22 mouse cellular contexts compared by ENCODE assay signal in the genomic region with DNA sequence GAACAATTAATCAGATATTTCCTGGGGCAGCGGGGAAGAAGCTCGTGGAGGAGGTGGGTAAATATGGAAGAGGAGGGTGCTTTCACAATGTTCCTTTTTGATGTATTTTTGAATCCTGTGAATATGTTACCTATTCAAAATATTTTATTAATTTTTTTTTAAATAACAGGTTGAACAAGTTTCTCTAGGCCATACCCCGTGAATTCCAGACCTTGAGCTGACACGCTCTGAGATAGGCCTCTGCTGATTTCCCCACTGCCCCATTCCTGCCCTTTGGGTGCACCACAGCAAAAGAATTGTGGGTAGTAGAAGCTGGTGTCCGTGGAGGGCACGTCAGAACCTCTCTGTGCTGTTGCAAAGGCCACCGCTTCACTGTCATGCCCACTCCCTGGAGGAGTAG.
DNase-seq lines count a peak whose midpoint lies in the region; ATAC-seq and TF ChIP-seq lines count a peak whose summit lies in the region.
"Had no signal": no experiment of that assay in that cellular context is flagged by ENCODE, and none has a peak within 500 bp of the region (broad histone marks: within the 10 kb centered on the region; RNA-seq: fewer than 3 reads in every experiment).

No protein-coding gene starts in this region.

- TF ChIP-seq EP300 in lung, postnatal 0 days (IDR thresholded peaks at IDR 0.05): no peak

- H3K27me3 ChIP-seq in intestine, embryonic 15.5 days (replicated peaks): no peaks in the 10 kb centered on the region
- no peaks in the 10 kb centered on the region for H3K27me3 ChIP-seq in intestine, postnatal 0 days (replicated peaks; ENCODE audit: control insufficient read depth, insufficient read depth, low read length)
- H3K27me3 ChIP-seq in limb, embryonic 13.5 days: peaks cover 4% of the 10 kb centered on the region; the same call in 1 of the 2 replicates
- 0 out of 2 replicates have a peak, but pooled peaks cover 4% of the 10 kb centered on the region for H3K27me3 ChIP-seq in limb, embryonic 10.5 days (ENCODE audit: low read depth, poor library complexity, severe bottlenecking)
- no peaks in the 10 kb centered on the region for H3K27me3 ChIP-seq in lung, postnatal 0 days (replicated peaks; ENCODE audit: insufficient read depth, low read length)
- H3K27me3 ChIP-seq in stomach, embryonic 16.5 days (ENCODE audit: control insufficient read depth, insufficient read depth, low read length): no peaks in the 10 kb centered on the region
- H3K27me3 ChIP-seq: embryonic facial prominence, embryonic 15.5 days; heart, embryonic 12.5 days had no signal

- ATAC-seq in intestine, embryonic 15.5 days: peak; percentile 46
- no peak for ATAC-seq in intestine, postnatal 0 days
- no peak for ATAC-seq in limb, embryonic 13.5 days (ENCODE audit: low FRiP score, low read depth)
- ATAC-seq in lung, postnatal 0 days: peak; percentile 34
- ATAC-seq in stomach, embryonic 16.5 days (ENCODE audit: insufficient read depth, low FRiP score): peak; percentile 50; the same call in 1 of the 2 replicates
- ATAC-seq: CD4-positive, CD25-positive, alpha-beta regulatory T cell, adult 4 months; forebrain, embryonic 14.5 days had no signal

- H3K9me3 ChIP-seq in intestine, embryonic 15.5 days: no peaks in the 10 kb centered on the region
- H3K9me3 ChIP-seq in intestine, postnatal 0 days (ENCODE audit: control insufficient read depth): no peaks in the 10 kb centered on the region
- no peaks in the 10 kb centered on the region for H3K9me3 ChIP-seq in limb, embryonic 13.5 days
- no peaks in the 10 kb centered on the region for H3K9me3 ChIP-seq in limb, embryonic 10.5 days (replicated peaks)
- H3K9me3 ChIP-seq in lung, postnatal 0 days (ENCODE audit: low read length): no peaks in the 10 kb centered on the region
- no peaks in the 10 kb centered on the region for H3K9me3 ChIP-seq in stomach, embryonic 16.5 days (replicated peaks; ENCODE audit: control insufficient read depth, low read length)
- H3K9me3 ChIP-seq: embryonic facial prominence, embryonic 15.5 days; forebrain, embryonic 10.5 days; G1E; heart, embryonic 12.5 days had no signal

- H3K27ac ChIP-seq in intestine, embryonic 15.5 days: no peak overlapping the region
- H3K27ac ChIP-seq in intestine, postnatal 0 days (ENCODE audit: low read depth, low read length): no peak overlapping the region
- 0 out of 2 replicates have a peak overlapping the region, but pooled peaks have one; percentile 11 for H3K27ac ChIP-seq in limb, embryonic 13.5 days
- no peak overlapping the region for H3K27ac ChIP-seq in limb, embryonic 10.5 days
- H3K27ac ChIP-seq in lung, postnatal 0 days (ENCODE audit: low read length): no peak overlapping the region
- peak overlapping the region; percentile 26 for H3K27ac ChIP-seq in stomach, embryonic 16.5 days (ENCODE audit: low read length)
- H3K27ac ChIP-seq: embryonic facial prominence, embryonic 15.5 days; forebrain, embryonic 10.5 days; gastrocnemius, adult 2 months had no signal

- no peaks in the 10 kb centered on the region for H3K36me3 ChIP-seq in intestine, embryonic 15.5 days
- H3K36me3 ChIP-seq in intestine, postnatal 0 days (ENCODE audit: control insufficient read depth, insufficient read depth): no peaks in the 10 kb centered on the region
- H3K36me3 ChIP-seq in limb, embryonic 13.5 days: no peaks in the 10 kb centered on the region
- H3K36me3 ChIP-seq in limb, embryonic 10.5 days: no peaks in the 10 kb centered on the region
- H3K36me3 ChIP-seq in lung, postnatal 0 days (ENCODE audit: insufficient read depth, low read length): no peaks in the 10 kb centered on the region
- no peaks in the 10 kb centered on the region for H3K36me3 ChIP-seq in stomach, embryonic 16.5 days (ENCODE audit: control insufficient read depth, insufficient read depth, low read length)
- H3K36me3 ChIP-seq: embryonic facial prominence, embryonic 15.5 days; forebrain, embryonic 10.5 days; G1E; heart, embryonic 12.5 days had no signal

- DNase-seq in limb, embryonic 10.5 days (ENCODE audit: low spot score): no peak
- DNase-seq in lung, postnatal 0 days (ENCODE audit: low spot score): peak; percentile 64
- no peak for DNase-seq in lung, postnatal 14 days
- DNase-seq: adrenal gland, postnatal 10 days; B cell, adult 2 months; cerebellum, adult 11 months; cerebellum, adult 8-10 months; cerebellum, postnatal 14 days; embryo, embryonic 11 days; gastrocnemius, adult 2 months; gastrocnemius, postnatal 25 days had no signal

- no peak overlapping the region for H3K4me3 ChIP-seq in intestine, embryonic 15.5 days (replicated peaks)
- no peak overlapping the region for H3K4me3 ChIP-seq in intestine, postnatal 0 days (ENCODE audit: low read depth, low read length)
- H3K4me3 ChIP-seq in limb, embryonic 13.5 days: no peak overlapping the region
- H3K4me3 ChIP-seq in limb, embryonic 10.5 days: no peak overlapping the region
- H3K4me3 ChIP-seq in lung, postnatal 0 days (ENCODE audit: low read depth, low read length): no peak overlapping the region
- no peak overlapping the region for H3K4me3 ChIP-seq in stomach, embryonic 16.5 days (replicated peaks; ENCODE audit: low read length)
- H3K4me3 ChIP-seq: embryonic facial prominence, embryonic 15.5 days; erythroblast, embryonic 14.5 days; forebrain, embryonic 10.5 days; gastrocnemius, adult 2 months; heart, embryonic 12.5 days had no signal

- TF ChIP-seq CTCF in intestine, postnatal 0 days (IDR thresholded peaks at IDR 0.05; ENCODE audit: low read depth): no peak
- no peak for TF ChIP-seq CTCF in lung, postnatal 0 days (IDR thresholded peaks at IDR 0.05)

- WGBS in intestine, embryonic 15.5 days: 65% methylated on average over 7 of the region's 7 CpGs
- 62% methylated on average over 7 of the region's 7 CpGs for WGBS in intestine, postnatal 0 days
- WGBS in limb, embryonic 13.5 days: 81% methylated on average over 7 of the region's 7 CpGs
- WGBS in limb, embryonic 10.5 days: 91% methylated on average over 7 of the region's 7 CpGs
- 52% methylated on average over 7 of the region's 7 CpGs for WGBS in lung, postnatal 0 days
- 56% methylated on average over 7 of the region's 7 CpGs for WGBS in stomach, embryonic 16.5 days

- no peaks in the 10 kb centered on the region for H3K4me1 ChIP-seq in intestine, embryonic 15.5 days (replicated peaks)
- H3K4me1 ChIP-seq in intestine, postnatal 0 days (replicated peaks; ENCODE audit: control insufficient read depth, insufficient read depth, low read length): no peaks in the 10 kb centered on the region
- peaks cover 5% of the 10 kb centered on the region; the same call in 1 of the 2 replicates for H3K4me1 ChIP-seq in limb, embryonic 13.5 days
- 0 out of 2 replicates have a peak, but pooled peaks cover 4% of the 10 kb centered on the region for H3K4me1 ChIP-seq in limb, embryonic 10.5 days
- no peaks in the 10 kb centered on the region for H3K4me1 ChIP-seq in lung, postnatal 0 days (ENCODE audit: insufficient read depth, low read depth, low read length)
- no peaks in the 10 kb centered on the region for H3K4me1 ChIP-seq in stomach, embryonic 16.5 days (ENCODE audit: control insufficient read depth, insufficient read depth, low read length)

- no peak overlapping the region for H3K4me2 ChIP-seq in intestine, embryonic 15.5 days (replicated peaks)
- no peak overlapping the region for H3K4me2 ChIP-seq in intestine, postnatal 0 days (replicated peaks; ENCODE audit: low read depth)
- H3K4me2 ChIP-seq in limb, embryonic 13.5 days (replicated peaks): no peak overlapping the region
- H3K4me2 ChIP-seq in lung, postnatal 0 days (replicated peaks; ENCODE audit: low read depth, low read length): no peak overlapping the region
- H3K4me2 ChIP-seq in stomach, embryonic 16.5 days (ENCODE audit: low read depth, low read length): no peak overlapping the region
- H3K4me2 ChIP-seq: embryonic facial prominence, embryonic 15.5 days; heart, embryonic 12.5 days had no signal

- H3K9ac ChIP-seq in intestine, embryonic 15.5 days: no peak overlapping the region
- no peak overlapping the region for H3K9ac ChIP-seq in intestine, postnatal 0 days (ENCODE audit: low read depth, low read length)
- H3K9ac ChIP-seq in limb, embryonic 13.5 days: no peak overlapping the region
- no peak overlapping the region for H3K9ac ChIP-seq in lung, postnatal 0 days (replicated peaks; ENCODE audit: low read depth)
- no peak overlapping the region for H3K9ac ChIP-seq in stomach, embryonic 16.5 days (ENCODE audit: low read length)
- H3K9ac ChIP-seq: embryonic facial prominence, embryonic 15.5 days; heart, embryonic 12.5 days had no signal

Comparison
In these comparisons a context has a peak if more than half of its experiments do, and no peak if none do; other contexts are left out.
1. ATAC-seq: peak in intestine, embryonic 15.5 days (single experiment), lung, postnatal 0 days (single experiment) and stomach, embryonic 16.5 days (single experiment); none in intestine, postnatal 0 days (single experiment) and limb, embryonic 13.5 days (single experiment).
2. H3K27ac ChIP-seq: peak in limb, embryonic 13.5 days (single experiment) and stomach, embryonic 16.5 days (single experiment); none in intestine, embryonic 15.5 days (single experiment), intestine, postnatal 0 days (single experiment), limb, embryonic 10.5 days (single experiment) and lung, postnatal 0 days (single experiment).